Mouse (Mus musculus) heart, adult 9 months (tissue): ENCODE measurements around the gene Mrpl48.

Experiments used
- DNase-seq, 2 experiments: peaks; one replicate each; pipeline ENCODE4 v3.0.0; 2022; ENCODE audit warnings: low spot score in 2 of 2

The Mrpl48 gene

DNA sequence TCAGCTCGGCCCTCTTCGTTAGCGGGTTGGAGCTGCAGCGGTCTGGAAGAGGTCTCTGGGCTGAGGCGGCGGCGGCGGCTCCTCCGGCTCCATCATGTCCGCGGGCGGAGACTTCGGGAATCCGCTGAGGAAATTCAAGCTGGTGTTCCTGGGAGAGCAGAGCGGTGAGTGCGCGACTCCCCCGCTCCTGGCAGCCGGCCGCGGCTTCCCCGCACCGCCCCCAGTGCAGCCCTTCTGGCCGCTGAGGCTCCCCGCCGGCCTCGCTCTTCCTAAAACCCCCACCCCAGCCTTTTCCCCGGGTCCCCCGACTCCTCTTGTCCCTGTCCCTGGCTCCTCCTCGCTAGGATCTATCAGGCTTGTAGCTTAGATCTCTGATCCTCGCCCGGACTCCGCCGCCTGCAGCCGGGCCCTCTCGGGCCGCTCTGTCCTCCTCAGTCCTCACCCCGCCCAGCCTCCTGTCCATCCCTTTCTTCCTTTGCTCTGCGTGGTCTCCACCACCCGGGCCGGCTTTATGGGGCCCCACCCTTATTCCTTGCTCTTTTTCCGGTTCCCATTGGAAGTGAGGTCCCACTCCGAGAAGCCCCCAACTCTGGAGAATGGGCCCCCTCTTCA lies at the start of gene Mrpl48:
Gene Mrpl48, minus strand, starts transcription at position 172 of the 612 bp plus-strand sequence.
- DNase-seq: peak; percentile 48 to 51

DNA sequence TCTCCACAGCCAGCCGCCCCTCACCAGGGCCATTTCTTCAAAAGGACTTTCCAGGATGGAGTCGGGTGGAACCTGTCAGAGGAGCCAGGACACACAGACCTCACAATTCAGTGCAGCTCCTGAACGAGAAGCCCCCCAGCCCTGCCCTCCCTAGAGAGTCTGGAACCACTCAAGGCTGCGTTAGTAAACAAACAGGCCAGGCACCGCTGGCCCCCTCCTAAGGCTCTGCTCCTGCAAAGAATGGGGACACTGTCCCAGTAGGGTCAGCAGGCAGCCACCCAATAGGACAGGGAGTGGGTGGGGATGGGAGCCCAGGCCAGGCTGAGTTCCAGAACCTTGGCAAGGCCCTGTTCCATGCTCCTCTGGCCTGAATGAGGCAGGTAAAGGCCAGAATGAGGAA lies 48.6 kb upstream of the Mrpl48 start:
- no peak for DNase-seq

DNA sequence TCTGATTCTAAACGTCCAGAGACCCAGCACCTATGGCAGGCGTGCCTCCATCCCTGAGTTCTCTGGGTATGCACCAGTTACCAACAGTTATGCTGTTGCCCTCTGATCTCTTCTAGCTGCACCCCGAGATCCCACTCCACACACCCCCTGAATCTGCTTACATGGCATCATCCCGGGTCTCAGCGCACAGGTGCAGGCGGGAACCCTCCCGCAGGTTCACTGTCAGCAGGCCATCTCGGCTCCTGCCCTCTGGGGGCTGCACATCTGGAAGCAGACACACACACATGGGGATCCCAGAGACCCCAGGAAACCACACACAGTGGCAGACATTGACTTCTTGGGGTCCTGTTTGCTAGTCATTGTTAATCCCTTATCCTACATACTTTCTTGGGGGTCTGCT lies 46.3 kb upstream of the Mrpl48 start:
- no peak for DNase-seq

DNA sequence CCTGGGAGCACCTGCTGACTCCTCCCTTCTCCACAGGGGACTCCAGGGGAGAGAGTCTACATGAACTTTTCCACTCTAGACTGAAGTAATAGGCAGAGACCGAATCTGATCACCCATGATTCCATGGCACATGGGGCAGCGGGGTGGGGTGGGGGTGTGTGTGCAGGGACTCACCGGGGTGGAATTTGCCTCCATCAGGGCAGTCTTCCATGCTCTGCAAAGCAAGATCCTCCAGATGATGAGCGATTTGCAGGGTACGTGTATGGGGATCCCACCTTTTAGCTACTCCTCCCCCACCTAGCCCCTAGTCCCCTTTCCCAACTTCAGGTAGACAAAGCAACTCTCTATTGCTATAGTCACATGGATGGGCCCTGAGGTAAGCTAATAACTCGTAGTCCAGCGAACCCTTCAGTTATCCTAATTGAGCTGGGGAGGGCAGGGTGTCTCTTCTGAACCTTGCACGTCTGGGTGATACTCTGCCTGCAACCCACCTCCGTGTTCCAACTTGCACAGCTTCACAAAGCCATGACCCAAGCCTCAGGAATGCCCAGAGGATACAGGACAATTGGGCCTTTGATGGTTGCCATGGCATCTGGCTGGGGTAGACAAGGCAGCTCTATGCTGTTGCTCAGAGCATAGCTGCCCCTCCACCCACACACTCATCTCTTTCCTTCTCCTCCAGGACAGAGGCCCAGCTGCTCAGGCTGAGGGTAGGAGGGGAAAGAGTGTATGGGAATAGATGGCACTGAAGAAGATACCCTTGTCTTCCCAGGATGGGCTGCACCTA lies 45.6 kb upstream of the Mrpl48 start:
- DNase-seq: no peak

DNA sequence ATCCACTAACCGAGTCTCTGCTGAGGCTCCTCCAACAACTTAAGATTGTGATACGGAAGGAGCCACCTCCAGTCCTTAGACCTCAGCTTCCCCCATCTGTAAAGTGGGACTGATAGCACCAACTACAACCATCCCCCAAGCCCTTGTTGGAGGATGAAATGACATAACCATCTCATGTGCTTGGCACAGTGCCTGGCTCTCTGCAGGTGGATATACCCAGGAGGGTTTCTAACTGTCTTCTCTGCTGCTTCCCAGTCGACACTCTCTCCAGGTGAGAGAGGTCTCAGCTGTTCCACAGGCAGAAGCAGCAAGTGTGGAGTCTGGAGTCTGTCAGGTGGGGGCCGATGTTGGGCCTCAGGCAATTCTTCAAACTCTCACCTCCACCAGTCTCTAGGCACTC lies 42.9 kb upstream of the Mrpl48 start:
- no peak for DNase-seq

DNA sequence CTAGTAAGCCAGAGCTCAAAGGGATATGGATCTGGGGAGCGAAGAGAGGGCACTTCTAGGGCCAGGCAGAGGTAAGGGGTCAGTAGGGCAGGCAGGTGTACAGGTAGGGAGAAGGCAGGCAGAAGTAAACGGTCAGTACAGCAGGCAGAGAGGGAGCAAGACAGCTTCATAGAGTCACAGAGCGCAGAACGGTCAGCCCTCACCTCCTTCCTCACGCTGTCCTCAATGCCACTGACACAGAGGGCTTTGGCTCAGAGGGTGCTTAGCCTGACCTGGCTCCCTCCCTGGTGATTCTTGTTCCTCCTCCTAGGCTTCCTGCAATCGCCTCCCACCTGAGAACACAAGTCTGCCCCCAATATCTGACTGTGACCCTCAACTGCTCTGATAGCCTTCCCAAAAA lies 42.3 kb upstream of the Mrpl48 start:
- no peak for DNase-seq

DNA sequence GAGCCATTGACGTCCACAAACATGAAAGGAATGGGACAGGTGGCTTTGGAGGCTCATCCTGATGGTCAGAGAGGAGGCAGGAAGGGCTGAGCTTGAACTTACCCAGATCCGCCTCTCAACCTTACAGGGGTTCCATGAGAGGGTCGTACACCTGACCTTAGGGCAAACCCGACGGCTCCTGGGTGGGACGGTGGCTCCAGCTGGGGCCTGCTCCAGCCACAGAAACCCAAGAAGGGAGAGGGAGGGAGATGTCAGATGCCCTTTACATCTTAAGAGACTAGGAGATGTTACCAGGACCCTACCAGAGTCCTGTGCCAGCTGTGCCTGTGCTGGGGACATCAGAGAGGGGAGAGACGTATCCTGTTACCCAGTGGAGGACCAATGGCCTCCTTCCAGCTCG lies 41.7 kb upstream of the Mrpl48 start:
- DNase-seq: no peak

DNA sequence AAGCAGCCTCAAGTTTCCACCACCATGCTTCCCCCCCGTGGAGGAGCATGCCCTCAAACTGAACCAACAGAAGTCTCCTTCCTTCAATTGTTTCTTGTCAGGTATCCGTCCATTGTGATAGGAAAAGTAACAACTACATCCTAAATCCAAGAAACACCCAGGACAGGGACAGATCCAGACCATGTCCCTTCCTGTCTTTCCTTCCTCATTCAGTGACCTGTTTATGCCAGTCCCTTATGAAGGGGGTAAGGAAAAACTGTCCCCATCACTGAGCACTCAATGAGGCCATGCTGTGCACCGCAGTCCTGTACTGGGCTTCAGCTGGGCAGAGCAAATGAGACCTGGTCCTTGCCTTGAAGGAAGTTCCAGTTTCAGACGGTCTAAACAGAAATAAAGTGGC lies 41.0 kb upstream of the Mrpl48 start:
- DNase-seq: no peak

- peak; percentile 30 to 52 for DNase-seq
Observed at GRCm38 (mm10) chr7:100645147-100645546, 37.0 kb upstream of the Mrpl48 start.

DNA sequence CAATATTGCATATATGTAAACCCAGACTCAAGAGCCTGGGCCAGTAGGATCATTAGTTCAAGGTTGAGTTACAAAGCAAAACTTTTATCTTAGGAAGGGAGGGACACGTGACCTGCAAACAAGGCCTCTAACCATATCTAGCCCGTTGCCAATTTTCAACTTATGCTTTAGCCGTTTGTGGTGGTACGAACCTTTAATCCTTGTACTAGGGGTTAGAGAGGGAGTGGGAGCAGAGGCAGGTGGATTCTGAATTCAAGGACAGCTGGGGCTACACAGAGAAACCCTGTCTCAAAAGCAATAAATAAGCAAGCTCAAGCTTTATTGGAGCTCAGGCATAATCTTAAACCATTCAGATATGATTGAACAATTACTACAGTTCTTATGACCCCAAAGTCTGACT lies 34.3 kb upstream of the Mrpl48 start:
- DNase-seq: no peak

- no peak for DNase-seq
Observed at GRCm38 (mm10) chr7:100637657-100638056, 29.6 kb upstream of the Mrpl48 start.

DNA sequence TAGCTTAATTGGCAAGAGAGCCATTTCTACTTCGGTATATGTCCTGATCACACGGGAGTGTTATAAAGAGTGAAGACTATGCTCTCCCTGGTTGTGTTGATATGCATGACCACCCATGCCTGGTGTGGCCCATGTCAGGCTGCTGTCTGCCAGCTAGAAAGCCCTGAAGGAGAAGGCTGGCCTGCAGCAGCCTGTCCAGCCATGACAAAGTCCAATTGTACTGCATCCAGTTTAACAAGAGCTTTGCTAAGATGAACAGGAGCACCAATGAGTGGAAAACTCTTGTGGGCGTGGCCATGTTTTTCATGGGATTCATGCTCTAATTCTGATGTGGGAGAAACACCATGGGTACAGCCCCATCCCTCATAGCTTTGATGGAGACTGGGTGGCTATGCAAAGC lies 16.4 kb upstream of the Mrpl48 start:
- no peak for DNase-seq

GRCm38 (mm10) chr7:100622277-100622676 lies 14.2 kb upstream of the Mrpl48 start:
- DNase-seq: no peak

DNA sequence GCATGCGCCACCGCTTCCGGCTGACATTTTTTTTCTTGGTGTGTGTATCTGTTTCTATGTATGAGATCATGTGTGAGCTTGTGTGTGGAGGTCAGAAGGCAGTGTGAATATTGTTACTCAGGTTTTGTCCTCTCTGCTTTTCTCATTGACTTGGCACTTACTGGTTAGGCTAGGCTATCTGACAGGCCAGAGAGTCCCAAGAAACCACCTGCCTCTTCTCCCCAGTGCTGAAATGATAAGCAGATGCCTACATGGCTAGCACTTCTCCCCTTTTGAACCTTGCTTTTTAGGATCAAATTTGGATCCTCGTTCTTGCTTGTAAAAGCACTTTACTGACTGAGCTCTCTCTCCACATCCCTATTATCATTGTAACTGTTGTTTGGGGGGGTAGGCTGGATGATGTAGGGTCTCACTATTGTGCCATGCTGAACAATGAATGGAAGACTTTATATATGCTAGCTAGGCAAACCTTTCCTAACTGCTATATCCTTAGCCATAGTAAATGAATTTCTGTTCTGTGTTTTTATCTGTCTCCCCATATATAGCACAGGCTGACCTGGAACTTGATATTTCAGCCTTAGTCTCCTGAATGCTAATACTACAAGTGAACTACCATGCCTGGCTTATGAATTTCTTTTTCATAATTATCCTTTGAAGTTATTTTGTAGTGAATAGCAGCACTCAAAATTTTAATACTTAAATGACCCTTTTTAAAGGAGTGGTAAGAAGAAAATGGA lies 8.2 kb upstream of the Mrpl48 start:
- DNase-seq: no peak

DNA sequence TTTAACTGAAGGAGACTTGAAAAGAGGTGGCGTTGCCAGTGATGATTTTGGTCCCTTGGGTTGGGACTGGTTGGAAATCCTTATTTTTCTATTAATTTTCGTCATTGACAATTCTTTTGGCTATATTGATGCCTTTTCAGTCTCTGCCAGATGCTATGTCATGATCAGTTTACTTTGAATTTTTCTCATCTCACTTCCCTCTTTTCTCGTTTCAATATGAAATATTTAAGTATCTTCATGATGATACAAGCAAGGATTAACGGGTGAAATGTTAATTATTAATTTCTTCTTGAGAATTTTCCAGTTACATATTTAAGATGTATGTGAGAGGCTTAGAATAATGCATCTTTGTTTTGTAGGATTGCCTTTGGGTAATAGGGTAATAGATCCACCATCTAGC lies 809 bp upstream of the Mrpl48 start:
- no peak for DNase-seq

- peak; percentile 98 for DNase-seq
Observed at GRCm38 (mm10) chr7:100607214-100608129, 629 bp downstream of the Mrpl48 start, which contains the start of gene Rab6a. Gene Rab6a, plus strand, starts transcription at chr7:100607410.

DNA sequence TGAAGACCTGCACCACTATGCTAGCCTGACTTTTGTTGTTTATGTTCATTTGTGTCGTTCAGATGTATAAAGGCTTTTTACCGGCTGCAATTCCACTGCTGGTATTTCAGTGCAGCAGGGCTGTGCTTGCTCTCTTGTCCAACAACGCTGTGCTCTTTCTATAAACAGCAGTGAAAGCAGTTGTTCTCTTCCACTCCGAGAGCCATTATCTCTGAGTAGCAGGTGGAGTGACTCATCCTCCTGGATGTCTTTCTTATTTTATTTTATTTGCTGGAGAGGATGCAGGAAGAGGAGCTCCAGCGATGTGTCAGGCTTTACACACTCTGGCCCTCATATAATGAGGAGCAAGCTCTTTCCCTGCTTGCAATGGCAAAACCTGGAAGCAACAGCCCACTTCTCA lies 7.9 kb downstream of the Mrpl48 start:
- DNase-seq: no peak

GRCm38 (mm10) chr7:100593349-100593748 lies 14.8 kb downstream of the Mrpl48 start:
- no peak for DNase-seq

DNA sequence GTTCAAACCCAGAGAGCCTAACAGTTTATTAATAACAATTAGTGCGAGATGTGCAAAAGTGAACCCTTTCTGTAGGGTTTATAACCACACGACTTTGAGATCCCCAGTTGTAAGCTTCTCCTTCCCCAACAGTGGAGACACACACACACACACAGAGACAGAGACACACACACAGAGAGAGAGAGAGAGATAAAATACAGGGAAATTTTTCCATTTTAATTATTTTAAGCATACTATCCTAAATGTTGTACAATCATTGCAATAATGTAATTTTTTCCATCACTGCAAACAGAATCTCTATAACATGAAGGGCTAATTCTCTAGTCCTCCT lies 16.6 kb downstream of the Mrpl48 start:
- no peak for DNase-seq

- peak; percentile 88 to 90 for DNase-seq
Observed at GRCm38 (mm10) chr7:100590845-100591521, 17.1 kb downstream of the Mrpl48 start.

DNA sequence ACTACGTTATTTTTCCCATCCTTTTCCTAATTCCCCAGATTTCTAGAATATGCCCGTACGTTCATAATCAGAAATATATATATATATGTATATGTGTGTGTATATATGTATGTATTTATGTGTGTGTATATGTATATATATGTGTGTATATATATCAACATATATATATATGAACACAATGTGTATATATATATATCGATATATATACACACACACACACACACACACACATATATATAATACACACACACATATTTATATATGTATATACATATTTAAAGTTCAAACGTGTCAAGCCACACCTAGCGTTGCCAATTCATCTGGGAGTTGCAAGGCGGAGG lies 17.6 kb downstream of the Mrpl48 start:
- no peak for DNase-seq
